Mouse (Mus musculus) liver, embryonic 13.5 days (tissue): ENCODE data around the gene Lipo4. TPM values are rescaled to one million over a fixed set of nuclear protein-coding genes. Genes with fewer than 3 reads are reported as not detected.
"Not testable (repeated sequence)": the region's sequence is repeated elsewhere in the genome, so short reads cannot be mapped to it uniquely, and the experiment has no call there.

Experiments used
- ATAC-seq: fragments of 200-750 bp; cut with Nextera tagmentation; 2 replicates; pipeline ENCODE4 v1.8.0; 2017; ENCODE audit warnings: low read depth, mild to moderate bottlenecking, moderate number of reproducible peaks, moderate library complexity
- DNase-seq: peaks from one replicate; pipeline ENCODE4 v3.0.0; 2022
- H3K27ac ChIP-seq: fragments of 300-500 bp; sonication (generic); 2 replicates; pipeline ENCODE4 v1.5.1; 2015; ENCODE audit warnings: moderate library complexity, mild to moderate bottlenecking, inconsistent platforms
- H3K27me3 ChIP-seq: fragments of 300-500 bp; sonication (generic); 2 replicates; pipeline ENCODE4 v1.6.1; 2015; ENCODE audit warnings: mild to moderate bottlenecking, inconsistent platforms
- H3K36me3 ChIP-seq: fragments of 300-500 bp; sonication (generic); 2 replicates; pipeline ENCODE4 v1.6.1; 2015; ENCODE audit warnings: mild to moderate bottlenecking, inconsistent platforms
- H3K4me1 ChIP-seq: fragments of 300-500 bp; sonication (generic); replicated peaks from 2 replicates; pipeline ENCODE4 v1.6.1; 2015; ENCODE audit warnings: inconsistent platforms
- H3K4me2 ChIP-seq: fragments of 300-500 bp; sonication (generic); 2 replicates; pipeline ENCODE4 v1.6.1; 2015; ENCODE audit warnings: inconsistent platforms, mild to moderate bottlenecking, moderate library complexity
- H3K4me3 ChIP-seq: fragments of 300-500 bp; sonication (generic); replicated peaks from 2 replicates; pipeline ENCODE4 v1.5.1; 2015; ENCODE audit warnings: mild to moderate bottlenecking, inconsistent platforms
- H3K9ac ChIP-seq: fragments of 300-500 bp; sonication (generic); 2 replicates; pipeline ENCODE4 v1.6.1; 2015; ENCODE audit warnings: mild to moderate bottlenecking, inconsistent platforms
- H3K9me3 ChIP-seq: fragments of 300-500 bp; sonication (generic); replicated peaks from 2 replicates; pipeline ENCODE4 v1.6.1; 2016; ENCODE audit warnings: inconsistent platforms
- WGBS: fragments of 180-500 bp; shearing (Covaris S2); methylation state at CpG from one replicate; pipeline ENCODE4 v1.1.7; 2015; ENCODE audit not compliant: insufficient replicate concordance; 5-methylcytosine and 5-hydroxymethylcytosine counted together
- polyA plus RNA-seq: library from polyadenylated mRNA; unstranded; fragments of >200 nt; fragmentation: Nextera tagmentation; extraction: Ambion mirVana; gene quantifications from 2 replicates; pipeline ENCODE4 v1.2.1, GENCODE M21; 2015

The Lipo4 gene
- not detected in 2 replicates for polyA plus RNA-seq

DNA sequence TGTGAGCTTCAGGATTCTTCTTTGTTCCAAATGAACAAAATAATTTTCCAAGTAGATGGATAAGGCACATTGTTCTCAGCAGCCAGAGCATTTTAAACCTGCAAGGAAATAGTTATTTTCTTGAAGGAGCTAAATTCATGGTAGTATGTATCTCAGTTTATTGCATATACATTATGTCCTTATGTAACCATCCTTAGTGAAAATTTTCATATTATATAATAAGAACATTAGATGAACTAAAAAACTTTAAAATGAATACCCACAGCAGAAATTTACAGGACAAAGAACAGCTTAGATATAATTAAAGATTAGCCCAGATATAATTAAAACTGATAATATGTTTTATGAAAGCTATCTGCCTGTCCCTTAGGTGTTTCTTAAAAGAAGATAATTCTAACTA, at the start of gene Lipo4:
Lipo4 (minus strand) TSS at position 101 of the 400 bp plus-strand sequence.
- H3K27me3 ChIP-seq: no peaks in the 10 kb centered on the region
- no peaks in the 10 kb centered on the region for H3K9me3 ChIP-seq
- ATAC-seq: no peak
- H3K4me3 ChIP-seq: no peak within 1 kb of the TSS
- H3K27ac ChIP-seq: no peak within 1 kb of the TSS
- no peak for DNase-seq
- H3K9ac ChIP-seq: no peak within 1 kb of the TSS
- no peak within 1 kb of the TSS for H3K4me2 ChIP-seq
- H3K4me1 ChIP-seq: no peaks in the 10 kb centered on the region
- no peaks in the 10 kb centered on the region for H3K36me3 ChIP-seq

DNA sequence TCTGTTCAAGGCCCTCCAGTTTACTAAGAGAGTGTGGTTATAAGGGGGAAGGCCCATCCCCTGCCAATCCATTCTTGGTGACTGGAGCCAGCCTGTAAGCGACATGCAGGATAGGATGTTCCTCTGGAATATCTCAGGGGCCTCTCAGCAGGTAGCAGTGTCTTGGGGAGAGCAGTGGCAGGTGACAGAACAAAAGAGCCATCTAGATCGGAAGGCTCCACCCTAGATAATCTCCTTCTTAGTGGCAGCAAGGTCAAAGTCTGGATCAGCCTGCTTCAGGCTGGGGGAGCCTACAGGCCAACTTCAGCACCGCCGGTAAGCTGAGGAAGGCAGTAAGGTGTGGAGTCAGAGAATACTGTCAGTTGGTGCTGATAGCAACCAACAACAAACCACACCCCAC, 61.2 kb downstream of the Lipo4 start:
- not testable (repeated sequence) for H3K27ac ChIP-seq, H3K4me1 ChIP-seq, H3K9ac ChIP-seq, ATAC-seq, H3K4me3 ChIP-seq, H3K36me3 ChIP-seq, H3K9me3 ChIP-seq, H3K4me2 ChIP-seq, H3K27me3 ChIP-seq, DNase-seq
- WGBS: 29% methylated on average over 4 of the region's 4 CpGs

DNA sequence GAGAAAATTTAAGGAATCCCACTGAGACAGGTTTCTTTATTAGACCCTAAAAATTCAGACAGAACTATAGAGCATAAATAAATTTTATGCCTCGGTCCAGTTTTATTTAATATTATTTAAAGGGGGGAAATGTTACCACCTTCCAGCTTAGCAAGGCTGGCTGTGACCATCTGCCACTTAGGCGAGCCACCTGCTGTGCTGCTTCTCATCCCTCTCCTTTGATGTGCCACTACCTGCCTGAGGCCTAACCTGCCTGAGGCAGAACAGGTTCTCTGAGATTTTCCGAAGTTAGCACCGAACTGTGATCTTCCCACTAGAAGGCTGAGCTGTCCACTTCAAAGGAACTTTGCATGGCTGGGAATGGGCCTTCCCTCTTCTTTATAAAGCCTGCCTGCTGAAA, 63.9 kb downstream of the Lipo4 start:
- Histone ChIP-seq H3K27ac (no peak overlapping the region), H3K4me1 (no peaks in the 10 kb centered on the region), H3K9ac (no peak overlapping the region), H3K36me3 (no peaks in the 10 kb centered on the region), H3K4me2 (no peak overlapping the region), H3K4me3 (no peak overlapping the region), H3K27me3 (no peaks in the 10 kb centered on the region), H3K9me3 (0 out of 2 replicates have a peak, but pooled peaks cover 4% of the 10 kb centered on the region)
- DNase-seq (no peak), ATAC-seq (no peak)
- 57% methylated on average over 4 of the region's 4 CpGs for WGBS

Other genes with a start within 250 kb of the Lipo4 start
- 0.98 and 1.1 TPM in 2 replicates for gene Rnls, start 125.5 kb downstream of the Lipo4 start, polyA plus RNA-seq
- gene Gm8978, start 107.5 kb upstream of the Lipo4 start, polyA plus RNA-seq: not detected in 2 replicates
- not detected in 2 replicates for gene Lipo2, start 233.6 kb upstream of the Lipo4 start, polyA plus RNA-seq
- 3.1 and 3.8 TPM in 2 replicates for gene Lipo3, start 244.2 kb upstream of the Lipo4 start, polyA plus RNA-seq